Mouse (Mus musculus) liver, embryonic 11.5 days (tissue): ENCODE measurements around the gene A130010J15Rik. TPM values are rescaled to one million over a fixed set of nuclear protein-coding genes. Genes with fewer than 3 reads are reported as not detected.
A peak's percentile ranks its signal among the peaks of the same experiment; 100 is the strongest.

Experiments
- ATAC-seq: fragments of 200-750 bp; cut with Nextera tagmentation; replicated peaks from 2 replicates; pipeline ENCODE4 v1.8.0; 2017; ENCODE audit warnings: moderate number of reproducible peaks, mild to moderate bottlenecking, moderate TSS enrichment, moderate library complexity; ENCODE audit not compliant: low FRiP score
- DNase-seq: peaks from one replicate; pipeline ENCODE4 v3.0.0-alpha.2; 2017; ENCODE audit warnings: low spot score
- H3K27ac ChIP-seq: fragments of 300-500 bp; sonication (generic); 2 replicates; pipeline ENCODE4 v1.5.1; 2014; ENCODE audit warnings: mild to moderate bottlenecking, low read depth, low read length, control low read depth
- H3K27me3 ChIP-seq: fragments of 300-500 bp; sonication (generic); replicated peaks from 2 replicates; pipeline ENCODE4 v1.6.1; 2014; ENCODE audit warnings: low read length, mixed read lengths; ENCODE audit not compliant: control insufficient read depth, insufficient read depth
- H3K36me3 ChIP-seq: fragments of 300-500 bp; sonication (generic); 2 replicates; pipeline ENCODE4 v1.6.1; 2014; ENCODE audit warnings: mild to moderate bottlenecking, low read length, moderate library complexity, mixed read lengths; ENCODE audit not compliant: control insufficient read depth, insufficient read depth
- H3K4me1 ChIP-seq: fragments of 300-500 bp; sonication (generic); replicated peaks from 2 replicates; pipeline ENCODE4 v1.6.1; 2014; ENCODE audit warnings: low read length, mixed read lengths; ENCODE audit not compliant: control insufficient read depth, insufficient read depth
- H3K4me2 ChIP-seq: fragments of 300-500 bp; sonication (generic); 2 replicates; pipeline ENCODE4 v1.6.1; 2014; ENCODE audit warnings: mild to moderate bottlenecking, control low read depth, moderate library complexity
- H3K4me3 ChIP-seq: fragments of 300-500 bp; sonication (generic); 2 replicates; pipeline ENCODE4 v1.5.1; 2014; ENCODE audit warnings: low read depth, low read length, control low read depth
- H3K9ac ChIP-seq: fragments of 300-500 bp; sonication (generic); 2 replicates; pipeline ENCODE4 v1.6.1; 2014; ENCODE audit warnings: low read depth, low read length, control low read depth
- H3K9me3 ChIP-seq: fragments of 300-500 bp; sonication (generic); 2 replicates; pipeline ENCODE4 v1.6.1; 2016; ENCODE audit warnings: low read length, inconsistent platforms, mixed read lengths; ENCODE audit not compliant: control insufficient read depth
- WGBS: fragments of 180-500 bp; shearing (Covaris S2); extraction: QIAGEN DNeasy Blood & Tissue Kit; methylation state at CpG from one replicate; pipeline ENCODE4 v1.1.7; 2014; 5-methylcytosine and 5-hydroxymethylcytosine counted together
- polyA plus RNA-seq: library from polyadenylated mRNA; unstranded; fragments of >200 nt; fragmentation: Nextera tagmentation; extraction: Ambion mirVana; gene quantifications from 2 replicates; pipeline ENCODE4 v1.2.1, GENCODE M21; 2014

The A130010J15Rik gene
- polyA plus RNA-seq, 1 experiment from 2014 or later = 11.1 TPM

DNA sequence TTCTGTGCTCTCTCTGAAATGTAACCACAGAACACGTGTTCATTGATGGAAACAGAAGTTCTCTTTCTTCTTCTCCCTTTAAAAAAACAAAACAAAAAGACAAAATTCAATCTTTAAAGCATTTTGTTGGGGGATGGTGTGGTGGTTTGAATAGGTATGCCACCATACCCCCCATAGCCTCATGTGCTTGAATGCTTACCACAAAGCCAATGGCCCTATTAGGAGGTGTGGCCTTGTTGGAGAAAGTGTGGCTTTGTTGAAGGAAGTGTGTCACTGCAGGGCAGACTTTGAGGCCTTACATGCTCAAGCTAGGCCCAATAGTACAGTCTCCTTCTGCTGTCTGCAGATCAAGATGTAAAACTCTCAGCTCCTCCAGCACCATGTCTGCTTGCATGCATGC lies 21.4 kb upstream of the A130010J15Rik start:
- ATAC-seq (no peak), DNase-seq (no peak)
- H3K9ac ChIP-seq = no peak overlapping the region
- no peaks in the 10 kb centered on the region for H3K4me1 ChIP-seq
- no peak overlapping the region for H3K4me2 ChIP-seq
- peaks cover 2% of the 10 kb centered on the region for H3K27me3 ChIP-seq
- H3K4me3 ChIP-seq = no peak overlapping the region
- WGBS = 55% methylated on average over 1 of the region's 1 CpGs
- H3K9me3 ChIP-seq = no peaks in the 10 kb centered on the region
- H3K36me3 ChIP-seq = no peaks in the 10 kb centered on the region
- H3K27ac ChIP-seq = no peak overlapping the region

DNA sequence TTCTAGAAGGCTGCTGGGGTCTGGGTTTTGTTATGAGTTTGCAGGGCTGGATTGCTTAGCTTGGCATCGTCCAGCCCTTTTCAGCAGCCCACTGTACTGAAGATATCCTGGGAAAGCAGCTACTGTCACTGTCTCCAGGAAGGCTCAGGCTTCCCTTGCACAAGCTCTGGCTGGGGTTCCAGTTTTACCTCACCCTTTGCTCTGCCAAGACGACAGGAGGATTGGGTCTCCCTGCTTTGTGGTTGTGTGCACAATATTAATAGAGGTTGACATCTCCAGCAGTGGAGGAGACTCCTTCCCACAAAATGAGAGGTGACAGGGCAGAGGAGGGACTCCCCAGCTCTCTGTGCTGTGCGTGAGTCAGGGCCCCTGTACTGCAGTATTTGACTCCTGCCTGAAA lies 18.6 kb upstream of the A130010J15Rik start:
- WGBS = 65% methylated on average over 3 of the region's 3 CpGs
- Histone ChIP-seq H3K9me3 (no peaks in the 10 kb centered on the region), H3K4me2 (no peak overlapping the region), H3K9ac (no peak overlapping the region), H3K27ac (no peak overlapping the region), H3K4me1 (no peaks in the 10 kb centered on the region), H3K36me3 (no peaks in the 10 kb centered on the region), H3K4me3 (no peak overlapping the region), H3K27me3 (peaks cover 30% of the 10 kb centered on the region)
- ATAC-seq = no peak
- DNase-seq = no peak

DNA sequence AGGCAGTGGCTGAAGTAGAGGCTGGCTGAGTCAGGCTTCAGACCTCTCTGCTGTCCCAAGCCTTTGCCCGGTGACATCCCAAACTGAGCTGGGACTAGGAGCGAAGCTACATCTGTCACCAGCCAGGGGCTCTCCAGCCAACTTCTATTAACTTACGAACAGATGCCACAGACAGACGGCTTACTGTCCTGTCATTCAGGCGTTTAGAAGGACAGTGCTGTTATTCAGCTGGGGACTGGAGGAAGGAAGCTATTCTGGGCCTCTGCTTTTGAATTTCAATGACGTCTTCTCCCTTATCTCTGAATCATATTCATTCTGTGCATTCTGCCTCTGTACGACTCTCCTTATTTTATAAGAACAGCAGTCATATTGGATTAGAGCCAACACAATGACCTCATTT lies 16.7 kb upstream of the A130010J15Rik start:
- Histone ChIP-seq H3K4me3 (no peak overlapping the region), H3K36me3 (no peaks in the 10 kb centered on the region), H3K4me2 (no peak overlapping the region), H3K9ac (no peak overlapping the region), H3K9me3 (no peaks in the 10 kb centered on the region), H3K27me3 (peaks cover 36% of the 10 kb centered on the region), H3K27ac (no peak overlapping the region), H3K4me1 (peaks cover 6% of the 10 kb centered on the region)
- 47% methylated on average over 7 of the region's 7 CpGs for WGBS
- ATAC-seq (no peak), DNase-seq (no peak)

DNA sequence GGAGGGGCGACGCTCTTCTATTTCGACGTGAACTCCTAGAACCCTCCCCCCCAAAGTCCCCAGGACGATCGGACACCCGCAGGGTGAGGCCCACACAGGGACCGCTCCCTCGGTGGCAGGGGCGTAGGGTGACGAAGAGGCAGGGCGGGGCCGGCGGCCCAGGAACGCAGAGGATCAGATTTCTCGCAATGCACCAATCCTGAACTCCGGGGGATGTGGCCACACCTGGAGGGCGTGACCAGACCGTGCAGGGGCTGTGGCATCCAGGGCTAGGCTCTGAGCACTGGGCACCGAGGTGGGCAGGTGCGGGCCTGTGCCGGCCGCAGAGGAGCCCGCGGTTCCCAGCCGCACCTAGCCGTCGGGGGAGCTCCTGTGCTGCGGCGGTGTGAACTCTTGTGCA lies 15.0 kb upstream of the A130010J15Rik start, which contains the start of gene Irf6:
Gene Irf6 (plus strand): TSS at position 240 of the 400 bp plus-strand sequence.
- DNase-seq = peak; percentile 58
- WGBS = 2% methylated on average over 30 of the region's 30 CpGs
- H3K27me3 ChIP-seq = peaks cover 36% of the 10 kb centered on the region

DNA sequence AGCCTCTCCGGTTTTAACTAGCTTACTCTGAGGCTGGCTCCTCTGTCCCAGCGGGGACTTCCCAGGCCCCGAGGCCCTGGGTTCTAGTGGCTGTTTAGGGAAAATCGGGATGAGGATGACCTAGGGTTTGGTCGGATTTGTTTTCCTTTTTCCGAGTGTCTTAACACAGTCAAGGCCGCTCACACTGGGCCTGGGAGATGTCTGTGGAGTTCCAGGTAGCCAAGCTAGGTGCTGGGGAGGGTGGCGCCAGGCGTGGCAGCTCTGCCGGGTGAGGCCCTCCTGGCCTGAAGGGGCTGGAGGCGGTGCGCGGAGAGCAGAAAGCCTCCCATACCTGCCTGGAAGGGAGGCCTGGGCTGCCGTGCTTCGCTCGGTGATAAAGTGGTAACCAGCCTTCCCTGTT lies 14.3 kb upstream of the A130010J15Rik start:
- Histone ChIP-seq H3K9ac (no peak overlapping the region), H3K4me3 (peak overlapping the region; percentile 39), H3K36me3 (no peaks in the 10 kb centered on the region), H3K4me1 (peaks cover 11% of the 10 kb centered on the region), H3K4me2 (peak overlapping the region; percentile 62), H3K27ac (no peak overlapping the region), H3K9me3 (no peaks in the 10 kb centered on the region), H3K27me3 (peaks cover 36% of the 10 kb centered on the region)
- ATAC-seq (0 out of 2 replicates have a peak, but pooled peaks have one; percentile 7), DNase-seq (peak; percentile 39)
- WGBS = 36% methylated on average over 16 of the region's 16 CpGs

More for the DNA sequence above, 15.0 kb upstream of the A130010J15Rik start, which contains the start of gene Irf6:
- Histone ChIP-seq H3K9me3 (no peaks in the 10 kb centered on the region), H3K4me1 (peaks cover 11% of the 10 kb centered on the region), H3K4me2 (peak within 1 kb of the TSS; percentile 62), H3K27ac (no peak within 1 kb of the TSS), H3K4me3 (peak within 1 kb of the TSS; percentile 39), H3K9ac (no peak within 1 kb of the TSS; the same call in 1 of the 2 replicates), H3K36me3 (no peaks in the 10 kb centered on the region)
- ATAC-seq = peak; percentile 81

DNA sequence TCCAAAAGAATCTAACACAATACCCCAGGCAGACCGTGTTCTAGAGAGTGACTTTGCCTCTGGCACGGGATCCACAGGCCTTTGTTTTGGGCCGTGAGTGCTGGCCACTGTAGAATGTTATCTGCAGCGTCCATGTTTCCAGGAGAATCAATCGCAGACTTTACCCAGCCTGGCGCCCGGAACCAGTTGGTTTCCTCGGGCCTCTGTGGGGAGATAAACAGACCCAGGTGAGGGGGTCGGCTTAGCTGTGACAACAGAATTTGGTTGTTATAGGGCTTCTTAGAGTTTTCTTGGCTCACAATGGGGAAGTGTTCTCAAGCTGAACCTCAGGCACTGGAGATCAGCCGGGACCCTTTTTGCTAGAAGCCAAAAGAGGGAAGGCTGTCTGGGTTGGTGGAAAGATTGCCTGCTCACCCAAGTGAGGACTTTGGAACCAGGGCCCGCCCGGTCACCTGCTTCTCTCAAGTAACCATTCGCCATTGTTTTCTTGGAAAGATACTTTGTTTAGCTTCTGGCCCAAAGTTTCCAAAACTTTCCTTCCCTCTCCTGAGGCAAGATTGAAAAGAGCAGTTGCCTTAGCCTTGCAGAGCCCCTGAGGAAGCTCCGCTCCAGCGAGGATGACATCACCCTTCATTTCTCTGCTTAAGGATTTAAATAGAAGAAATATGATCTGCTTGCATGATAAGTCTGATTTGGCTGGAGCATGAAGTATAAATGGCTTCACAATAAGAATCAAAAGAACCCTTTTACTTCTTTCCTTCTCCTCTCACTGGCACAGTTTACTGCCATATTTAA lies 11.3 kb upstream of the A130010J15Rik start:
- DNase-seq (peak; percentile 43), ATAC-seq (peak; percentile 30; the same call in 1 of the 2 replicates)
- Histone ChIP-seq H3K27ac (no peak overlapping the region; the same call in 1 of the 2 replicates), H3K4me1 (peaks cover 24% of the 10 kb centered on the region), H3K4me3 (no peak overlapping the region), H3K4me2 (peak overlapping the region; percentile 23), H3K36me3 (no peaks in the 10 kb centered on the region; the same call in 1 of the 2 replicates), H3K9me3 (no peaks in the 10 kb centered on the region), H3K27me3 (peaks cover 33% of the 10 kb centered on the region), H3K9ac (no peak overlapping the region)
- 33% methylated on average over 15 of the region's 15 CpGs for WGBS

DNA sequence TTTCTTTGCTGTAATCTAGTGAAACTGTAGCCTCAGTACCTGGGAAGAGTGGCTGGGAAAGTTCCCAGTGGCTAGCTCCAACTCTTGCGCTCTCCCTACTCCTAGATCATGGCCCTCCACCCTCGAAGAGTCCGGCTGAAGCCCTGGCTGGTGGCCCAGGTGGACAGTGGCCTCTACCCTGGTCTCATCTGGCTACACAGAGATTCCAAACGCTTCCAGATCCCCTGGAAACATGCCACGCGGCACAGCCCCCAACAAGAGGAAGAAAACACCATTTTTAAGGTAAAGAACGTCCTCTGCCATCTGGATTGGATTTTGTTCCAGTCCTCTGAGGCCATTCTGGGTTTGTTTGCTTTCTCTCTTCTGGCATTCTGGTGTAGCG lies 10.7 kb upstream of the A130010J15Rik start:
- no peak overlapping the region for H3K4me2 ChIP-seq
- H3K9ac ChIP-seq = no peak overlapping the region
- H3K36me3 ChIP-seq = no peaks in the 10 kb centered on the region; the same call in 1 of the 2 replicates
- H3K9me3 ChIP-seq = no peaks in the 10 kb centered on the region
- no peak overlapping the region for H3K4me3 ChIP-seq
- 77% methylated on average over 8 of the region's 8 CpGs for WGBS
- no peak for DNase-seq
- H3K27ac ChIP-seq = no peak overlapping the region
- H3K4me1 ChIP-seq = peaks cover 24% of the 10 kb centered on the region
- ATAC-seq = no peak
- H3K27me3 ChIP-seq = peaks cover 27% of the 10 kb centered on the region

DNA sequence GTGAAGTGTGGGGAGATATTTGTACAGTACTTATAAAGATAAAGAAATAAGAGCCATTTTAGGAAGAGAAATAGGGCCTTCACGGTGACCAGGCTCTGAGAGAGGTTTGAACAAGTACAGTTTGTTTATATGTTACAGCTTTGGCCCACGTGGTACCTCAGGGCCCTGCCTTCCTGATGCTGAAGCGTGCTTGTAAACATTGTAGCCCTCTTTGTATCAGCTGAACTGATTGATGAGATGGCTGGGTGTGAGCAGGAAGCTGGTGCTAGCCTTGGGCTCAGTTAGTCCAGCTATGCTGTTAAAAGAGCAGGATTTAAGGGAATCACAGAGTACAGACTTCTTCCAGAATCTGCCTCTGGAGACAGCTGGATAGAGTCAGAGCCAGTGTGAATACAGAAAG lies 8.7 kb upstream of the A130010J15Rik start:
- Histone ChIP-seq H3K4me1 (peaks cover 24% of the 10 kb centered on the region), H3K27ac (no peak overlapping the region), H3K27me3 (peaks cover 7% of the 10 kb centered on the region), H3K36me3 (no peaks in the 10 kb centered on the region; the same call in 1 of the 2 replicates), H3K4me3 (no peak overlapping the region), H3K9ac (no peak overlapping the region), H3K4me2 (no peak overlapping the region), H3K9me3 (no peaks in the 10 kb centered on the region)
- DNase-seq = no peak
- WGBS = 35% methylated on average over 3 of the region's 3 CpGs
- ATAC-seq = no peak

DNA sequence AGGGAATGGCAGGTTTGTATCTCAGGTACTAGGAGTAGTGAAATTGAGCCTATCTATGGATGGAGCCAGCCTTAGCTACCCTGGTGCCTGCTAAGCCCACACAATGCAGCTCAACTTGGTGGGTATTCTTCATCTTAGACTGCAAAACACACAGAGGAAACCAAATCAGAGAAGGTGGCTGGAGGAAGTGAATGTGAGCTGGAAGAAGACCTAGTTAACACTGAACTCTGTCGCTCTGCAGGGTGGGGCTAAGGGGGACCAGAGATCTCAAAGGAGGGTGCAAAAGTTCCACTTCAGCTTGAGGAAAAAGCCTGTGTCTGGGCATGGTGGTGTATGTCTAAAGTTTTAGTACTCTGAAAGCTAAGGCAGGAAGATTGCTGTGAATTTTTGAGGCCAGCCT lies 8.2 kb upstream of the A130010J15Rik start:
- Histone ChIP-seq H3K9ac (no peak overlapping the region), H3K27ac (no peak overlapping the region), H3K4me1 (peaks cover 24% of the 10 kb centered on the region), H3K4me3 (no peak overlapping the region), H3K4me2 (peak overlapping the region; percentile 61; the same call in 1 of the 2 replicates), H3K27me3 (peaks cover 3% of the 10 kb centered on the region; the same call in 1 of the 2 replicates), H3K9me3 (no peaks in the 10 kb centered on the region), H3K36me3 (no peaks in the 10 kb centered on the region; the same call in 1 of the 2 replicates)
- WGBS = 30% methylated on average over 1 of the region's 1 CpGs
- ATAC-seq = no peak
- DNase-seq = no peak
